Mouse (Mus musculus) C2C12 (cell line): ENCODE data around the gene Hist1h4a. TPM values are rescaled to one million over a fixed set of nuclear protein-coding genes. Genes with fewer than 3 reads are reported as not detected.
A peak's percentile ranks its signal among the peaks of the same experiment; 100 is the strongest.

Experiments used
- H3K27me3 ChIP-seq: one replicate; pipeline ENCODE4 v1.6.1; 2011; ENCODE audit not compliant: control insufficient read depth, insufficient read depth, insufficient read length
- H3K36me3 ChIP-seq: one replicate; pipeline ENCODE4 v1.6.1; 2011; ENCODE audit not compliant: control insufficient read depth, insufficient read depth
- H3K4me3 ChIP-seq: one replicate; pipeline ENCODE4 v1.5.1; 2011; ENCODE audit warnings: mild to moderate bottlenecking, control low read depth; ENCODE audit not compliant: poor library complexity, insufficient read depth, severe bottlenecking
- H3K79me2 ChIP-seq: one replicate; pipeline ENCODE4 v1.6.1; 2011; ENCODE audit not compliant: control insufficient read depth, insufficient read depth
- H3K79me3 ChIP-seq: one replicate; pipeline ENCODE4 v1.6.1; 2011; ENCODE audit warnings: low read depth, control low read depth
- H3ac ChIP-seq: one replicate; pipeline ENCODE3; 2011; ENCODE audit warnings: low read depth; ENCODE audit not compliant: control insufficient read depth, insufficient read length
- CEBPB ChIP-seq: IDR thresholded peaks from one replicate; pipeline ENCODE4 v1.6.1; 2011; ENCODE audit warnings: low read depth, mild to moderate bottlenecking, control low read depth, moderate library complexity
- CTCF ChIP-seq: IDR thresholded peaks from one replicate; pipeline ENCODE4 v1.5.1; 2011; ENCODE audit not compliant: control insufficient read depth, insufficient read depth, insufficient read length
- FOSL1 ChIP-seq: IDR thresholded peaks from one replicate; pipeline ENCODE4 v1.8.0; 2011; ENCODE audit warnings: mild to moderate bottlenecking, low read length; ENCODE audit not compliant: poor library complexity, insufficient read depth, severe bottlenecking
- MAX ChIP-seq: IDR thresholded peaks from one replicate; pipeline ENCODE4 v1.6.1; 2011; ENCODE audit warnings: mild to moderate bottlenecking, control low read depth
- MYOD1 ChIP-seq: IDR thresholded peaks from one replicate; pipeline ENCODE4 v1.6.1; 2011; ENCODE audit warnings: low read depth; ENCODE audit not compliant: control insufficient read depth, insufficient read length
- MYOG ChIP-seq: IDR thresholded peaks from one replicate; pipeline ENCODE4 v1.6.1; 2011; ENCODE audit not compliant: control insufficient read depth, insufficient read length; ENCODE audit errors: extremely low read depth
- USF1 ChIP-seq: IDR thresholded peaks from one replicate; pipeline ENCODE4 v1.6.1; 2011; ENCODE audit warnings: low read depth, mild to moderate bottlenecking, control low read depth, moderate library complexity
- polyA plus RNA-seq: library from polyadenylated mRNA; unstranded; fragments of >200 nt; fragmentation: generic; extraction: Trizol; gene quantifications from one replicate; pipeline ENCODE4 v1.2.1, GENCODE M21; 2012; ENCODE audit warnings: missing spikeins

Gene Hist1h4a
- polyA plus RNA-seq, 1 experiment: 6.8 TPM

GRCm38 (mm10) chr13:23739069-23739921 lies 21.7 kb downstream of the Hist1h4a start:
- no peaks in the 10 kb centered on the region for H3K27me3 ChIP-seq
- H3K36me3 ChIP-seq: no peaks in the 10 kb centered on the region
- H3ac ChIP-seq: peak overlapping the region; percentile 55
- H3K79me3 ChIP-seq: peaks cover 1% of the 10 kb centered on the region
- no peaks in the 10 kb centered on the region for H3K79me2 ChIP-seq
- peak overlapping the region; percentile 38 for H3K4me3 ChIP-seq
- TF ChIP-seq MYOD1 (peak; percentile 8), CEBPB (no peak)

GRCm38 (mm10) chr13:23738677-23739068 lies 22.4 kb downstream of the Hist1h4a start, which contains the start of gene Hist1h1c:
TSS of gene Hist1h1c (plus strand) at chr13:23738808.
- H3K4me3 ChIP-seq: peak within 1 kb of the TSS; percentile 38

GRCm38 (mm10) chr13:23738041-23738440 lies 23.0 kb downstream of the Hist1h4a start:
- Histone ChIP-seq H3ac (no peak overlapping the region), H3K79me3 (peaks cover 1% of the 10 kb centered on the region), H3K79me2 (no peaks in the 10 kb centered on the region), H3K27me3 (no peaks in the 10 kb centered on the region), H3K36me3 (no peaks in the 10 kb centered on the region), H3K4me3 (no peak overlapping the region)
- TF ChIP-seq FOSL1 (no peak), USF1 (no peak)

More at GRCm38 (mm10) chr13:23738677-23739068, 22.4 kb downstream of the Hist1h4a start, which contains the start of gene Hist1h1c:
- peak within 1 kb of the TSS; percentile 49 for H3ac ChIP-seq
- H3K79me2 ChIP-seq: no peaks in the 10 kb centered on the region
- peaks cover 1% of the 10 kb centered on the region for H3K79me3 ChIP-seq
- no peaks in the 10 kb centered on the region for H3K36me3 ChIP-seq
- TF ChIP-seq MYOG: no peak
- no peak for TF ChIP-seq MYOD1
- no peak for TF ChIP-seq CEBPB
- TF ChIP-seq FOSL1: no peak
- TF ChIP-seq CTCF: no peak
- TF ChIP-seq USF1: no peak
- TF ChIP-seq MAX: no peak
- no peaks in the 10 kb centered on the region for H3K27me3 ChIP-seq

GRCm38 (mm10) chr13:23737091-23737490 lies 23.9 kb downstream of the Hist1h4a start:
- H3K79me3 ChIP-seq: peaks cover 1% of the 10 kb centered on the region
- no peak overlapping the region for H3K4me3 ChIP-seq
- H3K79me2 ChIP-seq: no peaks in the 10 kb centered on the region
- H3ac ChIP-seq: no peak overlapping the region
- TF ChIP-seq CTCF (no peak), USF1 (no peak), MAX (no peak)
- no peaks in the 10 kb centered on the region for H3K36me3 ChIP-seq
- H3K27me3 ChIP-seq: no peaks in the 10 kb centered on the region

GRCm38 (mm10) chr13:23732156-23732804 lies 28.8 kb downstream of the Hist1h4a start:
- H3K27me3 ChIP-seq: no peaks in the 10 kb centered on the region
- no peak overlapping the region for H3K4me3 ChIP-seq
- no peak overlapping the region for H3ac ChIP-seq
- no peaks in the 10 kb centered on the region for H3K79me2 ChIP-seq
- H3K79me3 ChIP-seq: no peaks in the 10 kb centered on the region
- no peaks in the 10 kb centered on the region for H3K36me3 ChIP-seq
- peak; percentile 63 for TF ChIP-seq MAX
- TF ChIP-seq MYOG: no peak
- TF ChIP-seq CEBPB: no peak
- no peak for TF ChIP-seq FOSL1
- peak; percentile 25 for TF ChIP-seq CTCF
- no peak for TF ChIP-seq MYOD1
- TF ChIP-seq USF1: peak; percentile 44

GRCm38 (mm10) chr13:23730479-23730878 lies 30.6 kb downstream of the Hist1h4a start:
- Histone ChIP-seq H3K4me3 (no peak overlapping the region), H3K79me2 (no peaks in the 10 kb centered on the region), H3K79me3 (no peaks in the 10 kb centered on the region), H3K36me3 (no peaks in the 10 kb centered on the region), H3K27me3 (no peaks in the 10 kb centered on the region), H3ac (no peak overlapping the region)
- TF ChIP-seq MYOG (no peak), USF1 (no peak), CTCF (no peak), MYOD1 (no peak), FOSL1 (no peak), MAX (no peak), CEBPB (no peak)
